ENCODE assay signal across 21 mouse cellular contexts in genomic region chr11:109719399-109719798, GRCm38 (mm10). TPM values are rescaled to one million over a fixed set of nuclear protein-coding genes. Genes with fewer than 3 reads are reported as not detected.
A peak's percentile ranks its signal among the peaks of the same experiment; 100 is the strongest.
DNase-seq lines count a peak whose midpoint lies in the region; ATAC-seq and TF ChIP-seq lines count a peak whose summit lies in the region.
"Had no signal": no experiment of that assay in that cellular context is flagged by ENCODE, and none has a peak within 500 bp of the region (broad histone marks: within the 10 kb centered on the region; RNA-seq: fewer than 3 reads in every experiment).

No protein-coding gene starts in this region.

- no peak overlapping the region for H3K9ac ChIP-seq in heart, adult 2 months (ENCODE audit: low read depth, low read length)
- no peak overlapping the region for H3K9ac ChIP-seq in embryonic facial prominence, embryonic 14.5 days (ENCODE audit: low read depth, low read length)
- H3K9ac ChIP-seq in liver, embryonic 14.5 days (replicated peaks) = no peak overlapping the region
- H3K9ac ChIP-seq: forebrain, postnatal 0 days had no signal

- H3K27me3 ChIP-seq in heart, adult 2 months (ENCODE audit: control insufficient read depth, insufficient read depth, low read length) = no peaks in the 10 kb centered on the region
- peaks cover 18% of the 10 kb centered on the region for H3K27me3 ChIP-seq in embryonic facial prominence, embryonic 14.5 days (replicated peaks; ENCODE audit: control insufficient read depth, insufficient read depth, low read length)
- peaks cover 8% of the 10 kb centered on the region; the same call in 1 of the 2 replicates for H3K27me3 ChIP-seq in liver, embryonic 14.5 days (ENCODE audit: control insufficient read depth, insufficient read depth, low read length)

- no peak for TF ChIP-seq CTCF in heart, adult 2 months (IDR thresholded peaks at IDR 0.05)
- no peak for TF ChIP-seq CTCF in left cerebral cortex, adult 2 months (IDR thresholded peaks at IDR 0.05)
- TF ChIP-seq CTCF in liver, embryonic 14.5 days (IDR thresholded peaks at IDR 0.05; ENCODE audit: low read depth) = no peak

- WGBS in heart, adult 2 months = 99% methylated on average over 3 of the region's 3 CpGs
- 83% methylated on average over 3 of the region's 3 CpGs for WGBS in embryonic facial prominence, embryonic 14.5 days
- 66% methylated on average over 3 of the region's 3 CpGs for WGBS in liver, embryonic 14.5 days (ENCODE audit: insufficient replicate concordance)

- peaks cover 10% of the 10 kb centered on the region for H3K4me1 ChIP-seq in heart, adult 2 months (ENCODE audit: control insufficient read depth, insufficient read depth, low read length)
- peaks cover 32% of the 10 kb centered on the region for H3K4me1 ChIP-seq in embryonic facial prominence, embryonic 14.5 days (ENCODE audit: control insufficient read depth, insufficient read depth, low read length)
- H3K4me1 ChIP-seq in liver, embryonic 14.5 days (replicated peaks; ENCODE audit: control insufficient read depth in 2 of 2, insufficient read depth in 2 of 2, low read length in 1 of 2) = peaks cover 0 to 11% of the 10 kb centered on the region in 2 experiments; a peak in 1 of 4 replicates

- no peak for TF ChIP-seq POLR2A in heart, adult 2 months (IDR thresholded peaks at IDR 0.05; ENCODE audit: insufficient read depth, low read depth, low read length)

- H3K79me2 ChIP-seq in heart, adult 2 months (replicated peaks; ENCODE audit: control insufficient read depth, insufficient read depth, low read length) = no peaks in the 10 kb centered on the region

- H3K9me3 ChIP-seq in embryonic facial prominence, embryonic 14.5 days (ENCODE audit: control insufficient read depth, low read length) = no peaks in the 10 kb centered on the region
- H3K9me3 ChIP-seq in liver, embryonic 14.5 days (ENCODE audit: control insufficient read depth, low read length) = no peaks in the 10 kb centered on the region
- H3K9me3 ChIP-seq: megakaryocyte, embryonic 14.5 days had no signal

- intact Hi-C loops in heart, adult 2 months (cut with DNase I) = no loop called here
- intact Hi-C loops in left cerebral cortex, adult 2 months (cut with DNase I) = loop anchor here (10.0 kb wide), 1 partner anchor 435 kb away; no protein-coding TSS in a partner anchor
- intact Hi-C loops in left cerebral cortex, postnatal 25 days (cut with DNase I) = no loop called here

- ATAC-seq in embryonic facial prominence, embryonic 14.5 days (ENCODE audit: low read depth) = no peak
- no peak for ATAC-seq in liver, embryonic 14.5 days (ENCODE audit: insufficient read depth)
- no peak for ATAC-seq in granulocyte monocyte progenitor cell, adult 5-6 weeks (replicated peaks; ENCODE audit: poor library complexity, severe bottlenecking)
- ATAC-seq: forebrain, postnatal 0 days had no signal

- peak overlapping the region; percentile 4; the same call in 1 of the 2 replicates for H3K27ac ChIP-seq in heart, adult 2 months
- peak overlapping the region; percentile 5; the same call in 1 of the 2 replicates for H3K27ac ChIP-seq in left cerebral cortex, adult 2 months
- no peak overlapping the region for H3K27ac ChIP-seq in embryonic facial prominence, embryonic 14.5 days (replicated peaks; ENCODE audit: low read depth, low read length)
- no peak overlapping the region for H3K27ac ChIP-seq in liver, embryonic 14.5 days
- H3K27ac ChIP-seq: forebrain, embryonic 10.5 days; kidney, postnatal 0 days had no signal

- no peak overlapping the region for H3K4me3 ChIP-seq in heart, adult 2 months
- H3K4me3 ChIP-seq in left cerebral cortex, adult 2 months = peak overlapping the region; percentile 66
- H3K4me3 ChIP-seq in embryonic facial prominence, embryonic 14.5 days (ENCODE audit: low read depth, low read length) = no peak overlapping the region
- no peak overlapping the region for H3K4me3 ChIP-seq in liver, embryonic 14.5 days (ENCODE audit: insufficient read depth in 1 of 2, low read depth in 2 of 2, low read length in 2 of 2)
- H3K4me3 ChIP-seq: forebrain, embryonic 10.5 days; megakaryocyte, embryonic 14.5 days had no signal

- no peaks in the 10 kb centered on the region for H3K36me3 ChIP-seq in heart, adult 2 months (ENCODE audit: control insufficient read depth, insufficient read depth, low read length)
- H3K36me3 ChIP-seq in embryonic facial prominence, embryonic 14.5 days (ENCODE audit: control insufficient read depth, insufficient read depth, low read length) = no peaks in the 10 kb centered on the region
- no peaks in the 10 kb centered on the region for H3K36me3 ChIP-seq in liver, embryonic 14.5 days (replicated peaks; ENCODE audit: control insufficient read depth, insufficient read depth, low read depth)
- H3K36me3 ChIP-seq: forebrain, embryonic 10.5 days had no signal

- peak overlapping the region; percentile 18; the same call in 1 of the 2 replicates for H3K4me2 ChIP-seq in embryonic facial prominence, embryonic 14.5 days (ENCODE audit: low read depth, low read length)
- H3K4me2 ChIP-seq in liver, embryonic 14.5 days (ENCODE audit: low read depth) = peak overlapping the region; percentile 7; the same call in 1 of the 2 replicates
- H3K4me2 ChIP-seq: heart, embryonic 11.5 days had no signal

- DNase-seq in heart, adult 2 months = no peak
- no peak for DNase-seq in heart, postnatal 4 days
- no peak for DNase-seq in left cerebral cortex, adult 2 months (ENCODE audit: extremely low spot score in 1 of 2, low spot score in 2 of 2)
- DNase-seq in left cerebral cortex, postnatal 25 days (ENCODE audit: low spot score in 2 of 2) = no peak
- no peak for DNase-seq in embryonic facial prominence, embryonic 14.5 days (ENCODE audit: low spot score)
- DNase-seq in liver, embryonic 14.5 days (ENCODE audit: low read depth in 3 of 3, low spot score in 3 of 3) = no peak
- DNase-seq in ovary, adult 18-20 months (ENCODE audit: low spot score) = no peak
- DNase-seq: adrenal gland, postnatal 25 days; cerebellum, adult 8-10 months; cerebellum, postnatal 36 days; forebrain, postnatal 0 days; gastrocnemius, postnatal 36 days; kidney, adult 2 months; lung, adult 2 months; midbrain, embryonic 14.5 days; right cerebral cortex, postnatal 14 days had no signal

- TF ChIP-seq EP300 in heart, adult 2 months (IDR thresholded peaks at IDR 0.05; ENCODE audit: insufficient read depth, low read depth, low read length) = no peak
- TF ChIP-seq EP300 in liver, embryonic 14.5 days (IDR thresholded peaks at IDR 0.05; ENCODE audit: low read depth) = no peak

RNA-seq across cellular contexts. Expression of gene Fam20a, which starts 2.7 kb away (rescaled TPM):
- 1 to 10 TPM; 5.8 to 6.3 TPM for total RNA-seq in heart, adult 2 months (2021)
- 6.1 and 7.9 TPM in 2 replicates for polyA plus RNA-seq in heart, adult 2 months (2012; rRNA removed)
- total RNA-seq in heart, postnatal 4 days (2021) = 1 to 10 TPM; 5.1 to 5.8 TPM
- total RNA-seq in left cerebral cortex, adult 2 months (2021) = 10 to 100 TPM; 14.7 to 17.8 TPM
- total RNA-seq in left cerebral cortex, postnatal 25 days (2021) = 10 to 100 TPM; 13.8 to 15.8 TPM
- 6.2 and 7.3 TPM in 2 replicates for polyA plus RNA-seq in embryonic facial prominence, embryonic 14.5 days (2014; fragmentation: Nextera tagmentation; extraction: Ambion mirVana)
- 3.0 and 3.4 TPM in 2 replicates for polyA plus RNA-seq in liver, embryonic 14.5 days (2012; rRNA removed)
- 3.8 and 4.1 TPM in 2 replicates for polyA plus RNA-seq in liver, embryonic 14.5 days (2014; fragmentation: Nextera tagmentation; extraction: Ambion mirVana)
- not detected in 2 replicates for total RNA-seq in granulocyte monocyte progenitor cell, adult 5-6 weeks (2014; fragmentation: Nextera tagmentation)
- not detected in 2 replicates for total RNA-seq in granulocyte monocyte progenitor cell, adult 5-6 weeks (2017)

Comparison
In these comparisons a context has a peak if more than half of its experiments do, and no peak if none do; other contexts are left out.
1. H3K27ac ChIP-seq: peak in heart, adult 2 months (single experiment) and left cerebral cortex, adult 2 months (single experiment); none in embryonic facial prominence, embryonic 14.5 days (single experiment) and liver, embryonic 14.5 days (single experiment).
2. RNA of gene Fam20a, which starts 2.7 kb away (total RNA-seq): 14.7 to 17.8 TPM in left cerebral cortex, adult 2 months, 13.8 to 15.8 TPM in left cerebral cortex, postnatal 25 days, 5.8 to 6.3 TPM in heart, adult 2 months and 5.1 to 5.8 TPM in heart, postnatal 4 days; not detected in granulocyte monocyte progenitor cell, adult 5-6 weeks; every median in the first group is over 4 times any median in the second.